Mouse (Mus musculus) lung, postnatal 25 days (tissue): ENCODE measurements at regions not wholly inside any gene's neighbourhood (a gene's known extent, or its start where the extent isn't known, plus 50 kb on each side); places are given as distances from the start of the nearest gene placed in this dataset.

Source experiments
- DNase-seq: peaks from one replicate; pipeline ENCODE4 v3.0.0; 2022; ENCODE audit warnings: low spot score

- no peak for DNase-seq
Measured at GRCm38 (mm10) chr3:149169442-149169841, 179.1 kb upstream of the Adgrl2 start.

DNA sequence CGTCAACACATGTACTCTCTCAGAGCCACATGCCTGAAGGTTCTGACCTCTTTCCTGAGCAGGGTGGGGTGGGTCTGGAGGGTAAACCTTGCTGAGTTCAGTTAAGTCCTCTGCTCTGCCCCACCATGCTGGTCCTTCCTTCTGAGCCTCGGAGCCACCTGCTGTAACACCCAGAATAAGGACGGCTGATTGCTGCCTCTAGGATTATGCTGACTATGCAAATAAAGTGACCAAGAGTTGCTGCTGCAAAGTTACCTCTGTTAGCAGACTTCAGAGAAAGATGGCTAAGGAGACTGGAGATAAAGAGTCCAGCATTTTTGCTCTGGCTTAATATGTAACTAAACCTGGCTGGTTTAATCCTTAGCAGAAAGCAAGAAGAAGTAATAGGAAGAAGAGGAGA is 177.6 kb upstream of the Adgrl2 start:
- DNase-seq: no peak

GRCm38 (mm10) chr3:149164804-149165203 is 174.4 kb upstream of the Adgrl2 start:
- no peak for DNase-seq

GRCm38 (mm10) chr3:149163591-149163990 is 173.2 kb upstream of the Adgrl2 start:
- no peak for DNase-seq

DNA sequence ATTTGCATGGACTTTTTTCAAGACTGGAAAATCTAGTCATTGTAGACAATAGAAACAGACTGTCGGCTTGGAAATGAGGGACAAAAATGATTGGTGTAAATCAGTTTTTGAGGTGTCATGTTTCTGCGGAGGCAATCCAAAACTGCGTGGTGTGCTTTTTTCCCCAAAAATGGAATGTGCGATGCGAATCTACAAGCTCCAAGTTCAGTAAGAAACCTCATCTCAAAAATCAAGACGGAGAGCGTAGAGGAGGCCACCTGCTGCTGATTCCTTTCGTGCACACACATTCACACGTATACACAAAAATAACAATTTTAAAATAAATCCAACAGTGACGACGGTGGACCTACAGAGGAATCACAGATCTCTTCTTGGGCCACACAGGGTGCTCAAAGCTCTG is 170.5 kb upstream of the Adgrl2 start:
- no peak for DNase-seq

GRCm38 (mm10) chr3:149157381-149157780 is 167.0 kb upstream of the Adgrl2 start:
- DNase-seq: no peak

DNA sequence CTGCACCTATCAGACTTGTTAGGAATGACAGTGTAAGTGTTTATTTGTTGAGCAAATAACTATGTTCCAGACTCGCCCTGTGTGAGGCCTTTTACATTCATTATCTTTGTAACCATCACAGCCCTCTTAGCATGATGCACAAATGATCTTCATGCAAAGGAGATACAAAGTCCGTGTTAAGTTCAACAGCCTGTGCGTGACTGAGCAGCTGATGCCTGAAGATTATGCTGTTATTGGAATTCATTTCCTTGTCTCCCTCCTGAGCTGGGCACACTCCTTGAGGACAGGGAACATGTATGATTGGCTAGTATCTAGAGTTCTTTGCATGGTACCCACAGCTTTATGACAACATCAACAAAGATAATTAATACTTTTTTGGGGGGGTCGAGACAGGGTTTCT is 162.0 kb upstream of the Adgrl2 start:
- DNase-seq: no peak

DNA sequence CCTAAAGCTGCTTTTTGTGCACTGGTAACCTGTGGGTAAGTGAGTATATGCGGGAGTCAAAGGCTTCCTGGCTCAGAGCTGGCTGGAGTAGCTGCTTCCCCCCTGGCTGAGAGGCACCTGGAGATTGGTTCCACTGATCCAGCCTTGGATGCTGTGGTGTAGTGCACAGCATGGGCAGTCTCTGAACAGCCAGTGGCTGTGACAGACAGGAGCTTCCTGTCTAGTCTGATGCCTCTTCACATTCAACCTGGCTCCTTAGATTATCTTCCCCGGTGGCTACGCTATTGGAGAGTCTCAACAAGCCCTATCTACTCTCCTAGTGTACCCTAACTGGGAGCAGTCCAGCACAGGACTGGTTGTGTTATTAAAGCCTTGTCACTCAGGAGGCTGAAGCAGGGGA is 160.4 kb upstream of the Adgrl2 start:
- DNase-seq: no peak

DNA sequence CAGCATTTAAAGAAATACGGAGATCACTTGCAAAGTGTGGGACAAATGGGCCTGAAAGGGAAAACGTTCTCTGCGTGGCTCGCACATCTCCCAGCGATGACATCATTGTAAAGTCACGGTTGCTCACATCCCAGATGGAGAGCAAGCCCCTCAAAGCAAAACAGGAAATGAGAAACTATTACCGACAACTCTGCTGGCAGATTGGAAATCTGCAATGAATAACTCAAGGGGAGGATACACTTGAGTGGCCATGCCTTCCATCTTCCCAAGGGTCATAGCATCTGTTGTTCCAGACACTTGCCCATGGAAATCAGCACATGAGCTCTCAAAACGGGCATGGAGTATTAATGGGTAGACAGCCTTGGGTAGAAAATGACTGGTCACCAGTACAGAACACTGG is 158.3 kb upstream of the Adgrl2 start:
- DNase-seq: no peak

- DNase-seq: no peak
Measured at GRCm38 (mm10) chr3:149147916-149148315, 157.6 kb upstream of the Adgrl2 start.

DNA sequence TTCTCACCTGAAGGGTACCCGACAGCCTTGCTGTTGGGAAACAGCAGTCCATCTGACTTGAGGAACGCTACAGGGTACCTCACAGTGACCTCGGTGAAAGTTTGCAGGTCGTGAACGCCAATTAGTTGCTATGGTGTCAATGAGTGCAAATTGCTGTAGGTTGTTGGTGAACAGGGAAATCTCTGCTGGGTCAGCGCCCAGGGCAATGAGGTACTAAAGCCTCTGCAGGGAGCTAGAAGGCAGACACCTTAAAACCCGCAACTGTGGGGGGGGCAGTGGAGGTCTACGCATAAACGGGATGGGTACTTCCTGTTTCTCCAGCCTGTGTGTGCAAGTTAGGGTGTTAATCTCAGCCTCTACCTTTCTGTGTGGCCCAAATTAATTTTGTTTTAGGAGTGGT is 156.3 kb upstream of the Adgrl2 start:
- no peak for DNase-seq

GRCm38 (mm10) chr3:149140461-149140860 is 150.1 kb upstream of the Adgrl2 start:
- no peak for DNase-seq

- no peak for DNase-seq
Measured at GRCm38 (mm10) chr3:149134028-149134938, 143.9 kb upstream of the Adgrl2 start.

DNA sequence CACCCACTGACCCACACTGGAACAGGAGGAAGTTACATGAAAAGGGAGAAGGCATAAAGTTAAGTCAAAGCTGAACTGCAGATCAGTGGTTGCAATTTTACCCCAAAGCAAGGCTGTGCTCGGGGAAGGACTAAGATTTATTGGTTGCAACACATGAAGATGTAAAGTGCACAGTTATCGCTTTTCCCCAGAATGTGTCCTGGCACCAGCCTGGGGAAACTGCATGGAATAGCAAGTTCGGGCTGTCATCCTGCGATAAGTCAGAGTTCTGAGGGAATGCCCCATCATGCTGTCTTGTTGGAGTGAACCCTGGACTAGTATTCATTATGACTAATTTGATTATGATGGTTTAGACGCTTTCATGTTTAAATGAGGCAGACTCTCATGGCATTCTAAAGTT is 128.5 kb upstream of the Adgrl2 start:
- no peak for DNase-seq

GRCm38 (mm10) chr3:149117684-149118056 is 127.3 kb upstream of the Adgrl2 start:
- DNase-seq: no peak

DNA sequence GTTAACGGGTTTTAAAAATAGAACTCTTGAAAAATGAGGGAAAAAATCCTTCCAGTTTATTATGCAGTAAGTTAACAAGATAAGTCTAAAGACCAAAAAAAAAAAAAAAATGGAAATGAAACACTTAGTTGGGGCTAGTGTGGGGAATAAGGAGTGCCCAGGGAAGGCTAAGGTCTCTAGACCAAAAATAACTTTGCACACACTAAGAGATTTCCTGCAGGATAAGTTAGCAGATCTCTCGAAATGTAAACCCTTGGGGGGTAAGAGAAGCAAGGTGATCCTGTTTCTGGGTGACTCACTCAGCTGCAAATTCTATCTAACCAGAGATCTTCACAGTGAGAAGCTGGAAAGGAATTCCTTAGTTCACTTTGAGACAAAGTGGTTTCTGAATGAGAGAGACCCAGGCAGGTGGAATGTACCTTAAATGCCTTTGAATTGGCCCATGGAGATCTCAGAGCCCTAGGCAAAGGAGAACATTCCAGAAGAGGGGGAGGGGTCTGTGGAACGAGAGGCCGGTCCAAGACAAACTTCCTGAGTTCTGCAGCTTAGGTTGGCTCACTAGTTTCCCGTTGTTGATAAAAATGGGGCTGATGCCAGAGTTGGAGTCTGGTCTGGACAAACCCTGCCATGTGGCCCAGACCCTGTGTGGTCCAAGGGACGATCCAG is 126.8 kb upstream of the Adgrl2 start:
- DNase-seq: peak; percentile 74

DNA sequence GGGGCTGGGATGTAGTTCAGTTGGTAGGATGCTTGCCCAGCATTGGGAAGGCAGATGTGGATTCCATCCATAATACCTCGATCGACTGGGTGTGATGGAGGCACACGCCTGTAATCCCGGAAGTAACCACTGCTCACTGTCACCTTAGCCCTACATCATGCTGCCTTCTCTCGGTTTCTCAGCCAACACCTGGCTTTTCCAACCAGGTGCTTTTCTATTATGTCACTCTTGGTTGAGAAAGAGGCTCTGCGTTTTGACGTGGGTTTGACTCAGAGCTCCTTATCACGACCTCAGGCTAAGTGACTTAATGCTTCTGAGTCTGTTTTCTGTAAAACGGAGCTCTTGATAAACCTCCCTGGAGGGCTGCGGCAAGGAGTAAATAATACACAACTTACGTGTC is 126.2 kb upstream of the Adgrl2 start:
- no peak for DNase-seq

GRCm38 (mm10) chr3:149115901-149116300 is 125.5 kb upstream of the Adgrl2 start:
- no peak for DNase-seq

- DNase-seq: no peak
Measured at GRCm38 (mm10) chr3:149112878-149113277, 122.5 kb upstream of the Adgrl2 start.

GRCm38 (mm10) chr3:149111529-149112439 is 121.4 kb upstream of the Adgrl2 start:
- DNase-seq: peak; percentile 55

DNA sequence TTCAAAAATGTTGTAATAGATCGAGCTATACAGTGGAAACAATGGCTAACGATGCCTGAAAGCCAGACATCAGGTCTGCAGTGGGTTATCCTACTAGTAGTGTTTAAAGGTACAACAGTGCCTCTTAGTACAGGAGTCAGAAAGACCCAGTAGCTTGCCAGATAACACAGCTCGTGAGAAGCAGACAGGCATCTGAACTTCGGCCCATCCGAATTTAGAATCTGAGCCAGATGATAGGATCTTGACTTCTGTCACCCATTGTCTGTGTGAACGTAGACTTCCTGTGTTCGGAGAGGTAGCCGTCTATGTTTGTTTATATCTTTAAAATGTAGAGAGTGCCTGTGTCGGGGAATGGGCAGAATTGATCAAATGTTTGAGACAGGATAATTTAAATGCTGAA is 120.5 kb upstream of the Adgrl2 start:
- DNase-seq: no peak

DNA sequence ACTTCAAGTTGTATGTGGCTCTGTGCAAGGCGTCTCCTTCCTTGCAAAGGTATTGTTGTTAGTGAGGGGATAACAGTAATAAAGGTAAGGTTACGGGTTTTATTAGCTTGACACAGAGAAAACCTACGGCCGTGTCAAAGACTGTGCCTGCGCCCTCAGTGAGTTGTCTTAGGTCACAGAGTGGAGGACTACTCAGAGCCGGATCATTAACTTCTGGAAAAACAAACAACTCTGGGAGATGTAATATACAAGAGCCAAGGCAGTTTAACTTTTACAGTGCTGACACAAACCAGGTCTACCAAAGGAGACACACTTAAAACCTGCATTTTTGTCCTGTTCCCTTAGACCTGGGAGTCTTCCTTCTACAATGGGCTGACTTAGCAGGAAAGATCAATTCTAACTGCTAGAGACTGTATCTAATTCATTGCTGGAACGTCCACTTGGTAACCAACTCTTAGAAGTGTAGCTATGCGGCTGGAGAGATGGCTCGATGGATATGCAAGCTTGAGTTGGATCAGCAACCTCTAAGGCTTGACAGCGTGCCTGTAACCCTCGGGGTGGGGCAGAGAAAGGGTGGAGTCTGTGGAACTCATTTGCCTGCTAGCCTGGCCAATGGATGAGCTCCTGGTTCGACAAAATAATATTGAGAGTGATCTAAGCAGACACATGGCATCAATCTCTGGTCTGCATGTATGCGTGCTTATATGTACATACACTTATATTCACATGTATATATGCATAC is 115.5 kb upstream of the Adgrl2 start:
- DNase-seq: no peak
